Mouse (Mus musculus): ENCODE measurements around the gene Olfr1201.

The Olfr1201 gene

DNA sequence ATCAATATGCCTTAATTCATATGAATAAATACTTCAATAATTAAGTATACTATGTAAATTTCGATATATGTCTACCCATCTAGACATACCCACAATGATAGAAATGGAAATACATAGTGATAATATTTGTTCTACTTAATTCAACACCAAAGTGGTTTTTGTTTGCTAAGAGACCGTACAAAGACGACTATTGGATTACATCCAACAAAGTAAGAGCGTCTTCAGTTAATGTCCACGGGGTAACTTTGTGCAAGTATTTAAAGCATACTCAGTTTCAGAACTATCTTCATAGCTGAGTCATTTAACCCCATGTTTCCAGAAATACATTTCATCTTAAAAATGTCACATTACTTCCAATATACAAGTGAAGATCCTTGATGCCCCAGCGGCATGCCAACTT lies at the start of gene Olfr1201:
Gene Olfr1201, plus strand, starts transcription at position 301 of the 400 bp plus-strand sequence.
- DNase-seq (ENCODE audit: low spot score in 2 of 2): no peak

DNA sequence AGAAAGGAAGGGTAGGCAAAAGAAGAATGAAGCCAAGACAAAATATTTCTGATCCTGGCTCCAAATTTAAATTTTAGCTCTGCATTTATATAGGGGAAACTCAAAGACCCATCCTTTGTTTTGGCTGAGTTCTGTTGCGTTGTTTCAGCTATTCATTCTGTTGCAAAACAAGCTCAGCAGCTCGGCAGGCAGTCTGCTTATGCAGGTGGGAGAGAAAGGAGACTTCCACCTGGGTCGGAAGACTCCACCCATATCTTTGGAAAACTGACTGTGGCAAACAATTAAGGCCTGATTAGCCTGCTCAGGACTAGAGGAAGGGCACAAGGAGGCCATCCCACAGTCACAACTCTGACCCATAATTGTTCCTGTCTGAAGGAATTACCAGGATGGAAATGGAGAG lies 49.5 kb upstream of the Olfr1201 start:
- DNase-seq (ENCODE audit: low spot score in 2 of 2): no peak

DNA sequence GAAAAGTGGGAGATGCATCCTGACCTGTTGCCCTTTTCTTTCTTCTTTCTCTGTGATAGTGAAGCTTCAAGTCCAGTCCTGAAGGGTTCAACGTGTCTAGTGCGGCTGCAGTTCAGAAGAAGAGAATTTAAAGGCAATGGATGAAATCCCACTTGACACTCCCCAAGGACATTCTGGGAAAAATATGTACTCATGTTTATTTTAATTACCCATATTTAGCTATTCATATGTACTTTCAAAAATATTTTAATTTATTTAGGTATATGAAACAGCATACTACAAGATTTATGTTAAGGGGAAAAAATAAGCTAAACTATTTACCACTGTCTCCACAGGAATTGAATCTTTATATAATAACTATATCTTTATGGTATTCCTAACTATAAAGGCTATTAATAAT lies 41.6 kb upstream of the Olfr1201 start, which contains the start of gene Olfr1198:
Gene Olfr1198, minus strand, starts transcription at position 101 of the 400 bp plus-strand sequence.
- DNase-seq (ENCODE audit: low spot score in 2 of 2): no peak

DNA sequence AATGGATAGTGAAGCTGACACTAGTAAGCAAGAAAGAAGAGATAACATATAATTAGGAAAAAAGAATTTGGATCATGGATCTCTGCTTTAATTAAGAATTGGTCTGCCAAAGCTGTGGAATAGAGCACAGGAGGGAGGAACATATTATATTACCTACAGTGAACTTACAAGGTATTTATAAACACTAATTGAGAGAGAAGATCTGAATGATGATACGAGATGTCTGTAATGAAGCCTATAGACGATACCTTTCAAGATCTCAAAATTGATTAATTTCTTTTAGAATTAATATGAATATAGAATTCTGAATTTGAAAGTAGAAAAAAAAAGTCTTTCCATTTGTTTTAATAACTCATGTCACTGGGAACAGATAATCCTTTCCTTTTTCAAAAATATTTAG lies 32.5 kb upstream of the Olfr1201 start, which contains the start of gene Olfr1199:
Gene Olfr1199, minus strand, starts transcription at position 101 of the 400 bp plus-strand sequence.
- no peak for DNase-seq (ENCODE audit: low spot score in 2 of 2)

DNA sequence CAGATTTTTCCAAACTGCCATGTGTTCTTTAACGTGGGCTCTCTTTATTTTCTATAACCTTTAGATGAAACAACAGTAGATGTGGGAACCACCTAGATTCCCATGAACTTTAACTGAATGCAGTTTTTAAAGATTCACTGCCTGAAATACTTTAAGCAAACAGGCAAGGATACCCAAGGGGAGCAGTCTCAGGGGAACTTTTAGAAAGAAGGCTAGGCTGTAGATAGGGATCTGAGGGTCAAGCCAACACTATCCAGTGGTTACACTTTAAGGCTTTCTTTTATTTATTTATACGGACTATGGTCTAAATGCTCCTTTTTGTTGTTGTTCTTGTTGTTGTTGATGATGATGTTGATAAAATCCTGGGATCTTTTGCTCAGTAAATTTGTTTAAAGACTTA lies 22.4 kb upstream of the Olfr1201 start, which contains the start of gene Olfr1200:
Gene Olfr1200, minus strand, starts transcription at position 101 of the 400 bp plus-strand sequence.
- DNase-seq (ENCODE audit: low spot score in 2 of 2): no peak

DNA sequence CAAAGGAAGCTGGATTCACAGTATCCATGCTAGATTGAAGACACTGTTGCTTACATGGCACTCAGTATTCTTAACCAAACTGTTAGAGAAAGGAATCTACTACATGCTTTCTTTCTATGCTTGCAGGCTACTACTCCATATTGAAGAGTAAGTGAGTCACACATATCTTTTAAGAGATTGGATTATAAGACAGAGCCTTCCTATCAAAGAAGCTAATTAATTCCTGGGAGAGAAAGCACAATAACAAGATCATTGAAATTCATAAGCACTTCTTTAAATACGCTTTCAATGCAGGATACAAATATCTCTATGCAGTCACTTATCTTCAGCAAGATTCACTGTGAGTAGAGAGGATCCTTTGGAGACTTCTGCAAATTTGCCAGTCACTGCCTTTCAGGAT lies 21.4 kb downstream of the Olfr1201 start, which contains the start of gene Olfr1202:
Gene Olfr1202, plus strand, starts transcription at position 301 of the 400 bp plus-strand sequence.
- no peak for DNase-seq (ENCODE audit: low spot score in 2 of 2)

DNA sequence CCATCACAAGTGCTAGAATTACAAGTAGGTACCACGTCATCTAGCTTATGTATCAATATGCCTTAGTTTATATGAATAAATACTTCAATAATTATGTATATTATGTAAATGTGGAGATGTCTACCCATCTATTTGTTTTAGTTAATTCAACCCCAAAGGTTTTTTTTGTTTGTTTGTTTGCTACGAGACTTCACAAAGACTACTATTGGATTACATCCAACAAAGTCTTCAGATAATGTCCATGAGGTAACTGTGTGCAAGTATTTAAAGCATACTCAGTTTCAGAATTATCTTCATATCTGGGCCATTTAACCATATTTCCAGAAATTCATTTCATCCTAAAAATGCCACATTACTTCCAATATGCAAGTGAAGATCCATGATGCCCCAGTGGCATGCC lies 36.6 kb downstream of the Olfr1201 start, which contains the start of gene Olfr1205:
Gene Olfr1205, plus strand, starts transcription at position 301 of the 400 bp plus-strand sequence.
- no peak for DNase-seq (ENCODE audit: low spot score in 2 of 2)

DNA sequence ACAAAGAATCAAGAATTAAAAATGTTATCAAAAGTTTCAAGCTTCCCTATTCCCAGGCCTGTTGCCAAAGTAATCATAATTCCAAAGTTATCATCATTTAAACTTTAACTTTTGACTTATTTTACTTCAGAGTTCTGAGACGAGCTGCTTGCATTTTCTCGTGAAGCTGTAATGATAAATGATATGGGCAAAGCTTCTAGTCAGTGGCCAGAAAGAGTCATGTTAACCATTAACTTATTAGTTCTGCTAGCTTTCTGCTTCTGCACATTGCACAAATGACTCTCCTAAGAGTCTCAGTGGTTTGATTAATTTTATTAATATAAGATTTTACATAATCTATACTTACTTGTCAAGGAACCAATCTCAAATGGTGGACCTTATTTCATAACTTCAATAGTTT lies 45.6 kb downstream of the Olfr1201 start:
- DNase-seq (ENCODE audit: low spot score in 2 of 2): no peak

Data from urinary bladder, postnatal 36 days (tissue).